Mouse (Mus musculus) CH12.LX (cell line): Measurements from ENCODE around the gene Daam1.

ENCODE experiments used
- CTCF ChIP-seq, 2 experiments: IDR thresholded peaks in 1 of 2; conservative IDR thresholded peaks in 1 of 2; 2 replicates each; pipeline ENCODE4 v1.5.1; 2011 to 2012; ENCODE audit warnings: low read depth in 2 of 2, low read length in 2 of 2, improper control_type of control experiment in 1 of 2, inconsistent platforms in 1 of 2, mild to moderate bottlenecking in 1 of 2, moderate library complexity in 1 of 2
- ELF1 ChIP-seq: IDR thresholded peaks from 2 replicates; pipeline ENCODE4 v1.6.1; 2014; ENCODE audit warnings: low read depth, mild to moderate bottlenecking, inconsistent platforms, low read length, improper control_type of control experiment
- TCF12 ChIP-seq: IDR thresholded peaks from 2 replicates; pipeline ENCODE4 v1.6.1; 2014; ENCODE audit warnings: low read depth, mild to moderate bottlenecking, inconsistent platforms, low read length, improper control_type of control experiment

GRCm38 (mm10) chr12:71956980-71957379, 126.1 kb downstream of the Daam1 start:
- no peak for TF ChIP-seq ELF1
- no peak for TF ChIP-seq CTCF (conservative IDR thresholded peaks at IDR 0.05 in 1 of 2, IDR thresholded peaks at IDR 0.05 in 1 of 2; ENCODE audit: low read depth in 2 of 2, low read length in 2 of 2)
- no peak for TF ChIP-seq TCF12
